Mouse (Mus musculus) hindbrain, embryonic 10.5 days (tissue): ENCODE measurements at regions not wholly inside any gene's neighbourhood (a gene's known extent, or its start where the extent isn't known, plus 50 kb on each side); places are given as distances from the start of the nearest gene placed in this dataset.

Source experiments
- DNase-seq: peaks from one replicate; pipeline ENCODE4 v3.0.0-alpha.2; 2017; ENCODE audit warnings: low spot score
- H3K27ac ChIP-seq: fragments of 300-500 bp; sonication (generic); 2 replicates; pipeline ENCODE4 v1.5.1; 2016; ENCODE audit warnings: mild to moderate bottlenecking, moderate library complexity
- H3K27me3 ChIP-seq: fragments of 300-500 bp; sonication (generic); 2 replicates; pipeline ENCODE4 v1.6.1; 2016; ENCODE audit warnings: mild to moderate bottlenecking; ENCODE audit not compliant: poor library complexity, insufficient read depth, severe bottlenecking
- H3K36me3 ChIP-seq: fragments of 300-500 bp; sonication (generic); 2 replicates; pipeline ENCODE4 v1.6.1; 2016; ENCODE audit warnings: mild to moderate bottlenecking, moderate library complexity
- H3K4me1 ChIP-seq: fragments of 300-500 bp; sonication (generic); replicated peaks from 2 replicates; pipeline ENCODE4 v1.6.1; 2016; ENCODE audit warnings: mild to moderate bottlenecking
- H3K4me3 ChIP-seq: fragments of 300-500 bp; sonication (generic); 2 replicates; pipeline ENCODE4 v1.5.1; 2016; ENCODE audit warnings: mild to moderate bottlenecking, moderate library complexity
- H3K9me3 ChIP-seq: fragments of 300-500 bp; sonication (generic); 2 replicates; pipeline ENCODE4 v1.6.1; 2016; ENCODE audit warnings: mild to moderate bottlenecking, moderate library complexity
- WGBS: fragments of 180-500 bp; shearing (Covaris S2); methylation state at CpG from one replicate; pipeline ENCODE4 v1.1.7; 2016; 5-methylcytosine and 5-hydroxymethylcytosine counted together

DNA sequence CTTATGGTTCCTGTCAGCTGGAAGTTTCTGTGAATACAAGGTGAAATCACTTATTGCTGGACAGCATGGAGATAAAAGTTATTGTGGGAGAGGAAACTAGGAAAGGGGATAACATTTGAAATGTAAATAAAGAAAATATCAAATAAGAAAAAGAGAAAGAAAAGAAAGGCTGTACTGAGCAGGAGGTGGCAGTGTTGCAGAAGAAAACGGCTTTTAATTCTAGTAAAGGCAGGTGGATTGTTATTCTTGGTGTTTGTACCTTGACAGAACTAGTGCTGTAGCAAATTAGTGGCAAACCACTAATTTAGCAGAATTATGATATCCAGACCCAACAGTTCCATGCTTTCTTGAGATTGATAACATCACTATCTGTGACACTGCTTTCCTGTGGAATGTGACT lies 52.6 kb downstream of the Gm10358 start:
- no peaks in the 10 kb centered on the region for H3K4me1 ChIP-seq
- H3K27ac ChIP-seq: no peak overlapping the region
- no peaks in the 10 kb centered on the region for H3K27me3 ChIP-seq
- DNase-seq: no peak
- H3K36me3 ChIP-seq: no peaks in the 10 kb centered on the region
- 77% methylated on average over 1 of the region's 1 CpGs for WGBS
- no peaks in the 10 kb centered on the region for H3K9me3 ChIP-seq
- H3K4me3 ChIP-seq: no peak overlapping the region

GRCm38 (mm10) chr8:75350141-75350540 lies 56.2 kb downstream of the Gm10358 start:
- DNase-seq: no peak

DNA sequence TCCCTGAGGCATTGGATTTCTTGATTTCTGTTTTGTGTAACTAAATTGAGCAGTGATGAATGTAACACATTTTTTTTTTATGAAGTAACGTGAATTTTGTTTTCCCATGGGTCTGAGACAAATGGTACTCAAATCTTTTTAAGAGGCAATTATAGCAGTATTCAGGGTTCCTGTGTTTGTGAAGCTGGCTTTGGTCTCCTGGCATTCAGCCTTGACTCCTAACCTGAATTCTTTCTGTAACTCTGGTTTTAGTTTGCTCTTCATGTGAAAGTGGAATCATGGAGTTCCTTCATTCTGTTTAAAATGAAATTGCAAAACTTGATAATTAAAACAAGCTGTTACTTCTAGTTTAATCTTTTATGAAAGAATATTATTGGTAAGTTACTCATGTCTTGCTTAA lies 58.3 kb downstream of the Gm10358 start:
- Histone ChIP-seq H3K27me3 (no peaks in the 10 kb centered on the region), H3K27ac (no peak overlapping the region), H3K36me3 (no peaks in the 10 kb centered on the region), H3K4me1 (no peaks in the 10 kb centered on the region), H3K4me3 (no peak overlapping the region), H3K9me3 (no peaks in the 10 kb centered on the region)
- DNase-seq: no peak
- 74% methylated on average over 1 of the region's 1 CpGs for WGBS

More at GRCm38 (mm10) chr8:75350141-75350540, 56.2 kb downstream of the Gm10358 start:
- WGBS: 52% methylated on average over 1 of the region's 1 CpGs
- Histone ChIP-seq H3K9me3 (no peaks in the 10 kb centered on the region), H3K27me3 (no peaks in the 10 kb centered on the region), H3K27ac (no peak overlapping the region), H3K4me3 (no peak overlapping the region), H3K36me3 (no peaks in the 10 kb centered on the region), H3K4me1 (no peaks in the 10 kb centered on the region)

GRCm38 (mm10) chr8:75320614-75321013 lies 85.8 kb downstream of the Gm10358 start:
- Histone ChIP-seq H3K9me3 (no peaks in the 10 kb centered on the region), H3K4me3 (no peak overlapping the region), H3K4me1 (no peaks in the 10 kb centered on the region), H3K27ac (no peak overlapping the region), H3K27me3 (no peaks in the 10 kb centered on the region), H3K36me3 (no peaks in the 10 kb centered on the region)
- 79% methylated on average over 1 of the region's 1 CpGs for WGBS
- no peak for DNase-seq

DNA sequence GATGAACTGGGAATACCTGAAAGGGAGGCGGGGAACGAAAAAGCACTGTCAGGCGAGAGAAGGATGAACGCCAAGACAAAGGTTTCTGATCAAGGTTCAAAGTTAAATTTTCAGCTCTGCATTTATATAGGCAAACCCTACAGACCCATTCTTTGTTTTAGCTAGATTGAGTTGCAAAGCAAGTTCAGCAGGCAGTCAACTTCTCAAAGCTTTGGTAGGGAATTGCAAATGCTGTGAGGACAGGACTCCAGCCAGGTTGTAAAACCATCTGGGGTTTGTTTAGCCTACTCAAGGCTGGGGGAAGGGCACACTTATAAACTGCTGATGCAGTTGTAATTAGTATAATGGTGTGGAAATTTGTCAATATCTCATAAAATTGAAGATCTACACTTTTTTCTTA lies 87.9 kb downstream of the Gm10358 start:
- Histone ChIP-seq H3K4me1 (no peaks in the 10 kb centered on the region), H3K4me3 (no peak overlapping the region), H3K27me3 (no peaks in the 10 kb centered on the region), H3K36me3 (no peaks in the 10 kb centered on the region), H3K9me3 (no peaks in the 10 kb centered on the region), H3K27ac (no peak overlapping the region)
- WGBS: 19% methylated on average over 4 of the region's 4 CpGs
- no peak for DNase-seq

GRCm38 (mm10) chr8:75315886-75316285 lies 90.5 kb downstream of the Gm10358 start:
- Histone ChIP-seq H3K4me3 (no peak overlapping the region), H3K36me3 (no peaks in the 10 kb centered on the region), H3K27me3 (no peaks in the 10 kb centered on the region), H3K27ac (no peak overlapping the region), H3K9me3 (no peaks in the 10 kb centered on the region), H3K4me1 (no peaks in the 10 kb centered on the region)
- 10% methylated on average over 3 of the region's 3 CpGs for WGBS
- DNase-seq: peak; percentile 44

GRCm38 (mm10) chr8:75309463-75309862 lies 95.7 kb downstream of the Rasd2 start:
- Histone ChIP-seq H3K4me3 (no peak overlapping the region), H3K27ac (no peak overlapping the region), H3K4me1 (no peaks in the 10 kb centered on the region), H3K36me3 (no peaks in the 10 kb centered on the region), H3K27me3 (no peaks in the 10 kb centered on the region), H3K9me3 (no peaks in the 10 kb centered on the region)
- 82% methylated on average over 2 of the region's 2 CpGs for WGBS
- DNase-seq: no peak

GRCm38 (mm10) chr8:75291921-75292320 lies 78.2 kb downstream of the Rasd2 start:
- 82% methylated on average over 3 of the region's 3 CpGs for WGBS

DNA sequence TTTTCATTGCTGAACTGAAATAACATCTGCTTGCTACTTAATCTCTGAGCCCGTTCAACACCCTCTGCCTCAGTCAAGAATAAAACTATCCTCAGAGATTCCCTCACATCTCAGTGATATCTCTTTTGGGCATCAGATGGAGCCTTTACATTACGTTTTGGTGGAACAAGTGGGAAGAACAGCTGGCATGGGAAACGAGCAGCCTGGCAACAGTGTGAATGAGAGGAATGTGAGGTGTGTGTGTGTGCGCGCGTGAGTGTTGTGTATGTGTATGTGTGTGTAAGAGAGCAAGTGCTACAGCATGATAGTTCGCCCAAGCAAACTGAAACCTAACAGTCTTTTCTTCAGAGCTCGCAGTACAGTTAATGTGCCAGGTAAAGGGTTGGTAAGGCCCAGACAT lies 76.2 kb downstream of the Rasd2 start:
- Histone ChIP-seq H3K9me3 (no peaks in the 10 kb centered on the region), H3K27ac (no peak overlapping the region), H3K27me3 (no peaks in the 10 kb centered on the region), H3K4me3 (no peak overlapping the region), H3K36me3 (no peaks in the 10 kb centered on the region), H3K4me1 (no peaks in the 10 kb centered on the region)
- DNase-seq: no peak
- 85% methylated on average over 8 of the region's 8 CpGs for WGBS

More at GRCm38 (mm10) chr8:75291921-75292320, 78.2 kb downstream of the Rasd2 start:
- no peaks in the 10 kb centered on the region for H3K27me3 ChIP-seq
- no peaks in the 10 kb centered on the region for H3K36me3 ChIP-seq
- 0 out of 2 replicates have a peak, but pooled peaks cover 2% of the 10 kb centered on the region for H3K9me3 ChIP-seq
- no peak for DNase-seq
- H3K4me1 ChIP-seq: no peaks in the 10 kb centered on the region
- no peak overlapping the region for H3K27ac ChIP-seq
- no peak overlapping the region for H3K4me3 ChIP-seq
